In genomic region chr2:6220141-6220805, GRCm38 (mm10) we compare ENCODE assay signal across 9 mouse cellular contexts. TPM values are rescaled to one million over a fixed set of nuclear protein-coding genes. Genes with fewer than 3 reads are reported as not detected.
DNase-seq lines count a peak whose midpoint lies in the region; ATAC-seq and TF ChIP-seq lines count a peak whose summit lies in the region.
"Had no signal": no experiment of that assay in that cellular context is flagged by ENCODE, and none has a peak within 500 bp of the region (broad histone marks: within the 10 kb centered on the region; RNA-seq: fewer than 3 reads in every experiment).

No protein-coding gene starts in this region.

- H3K27ac ChIP-seq in ES-Bruce4 (ENCODE audit: insufficient read depth, low read length), result no peak overlapping the region
- H3K27ac ChIP-seq in forebrain, embryonic 12.5 days, result no peak overlapping the region
- H3K27ac ChIP-seq in hindbrain, embryonic 11.5 days (ENCODE audit: low read depth, low read length), result no peak overlapping the region
- H3K27ac ChIP-seq in lung, embryonic 16.5 days (ENCODE audit: low read length), result no peak overlapping the region
- H3K27ac ChIP-seq: heart, embryonic 15.5 days had no signal

- H3K4me1 ChIP-seq in ES-Bruce4 (ENCODE audit: control insufficient read depth, insufficient read depth, low read length), result no peaks in the 10 kb centered on the region
- H3K4me1 ChIP-seq in forebrain, embryonic 12.5 days, result no peaks in the 10 kb centered on the region
- no peaks in the 10 kb centered on the region for H3K4me1 ChIP-seq in hindbrain, embryonic 11.5 days (replicated peaks; ENCODE audit: control insufficient read depth, insufficient read depth, low read length)
- no peaks in the 10 kb centered on the region for H3K4me1 ChIP-seq in lung, embryonic 16.5 days (replicated peaks; ENCODE audit: control insufficient read depth, insufficient read depth, low read length)
- H3K4me1 ChIP-seq: heart, embryonic 15.5 days had no signal

- TF ChIP-seq POLR2A in ES-Bruce4 (IDR thresholded peaks at IDR 0.05; ENCODE audit: insufficient read depth, low read length), result no peak

- no peak overlapping the region for H3K4me3 ChIP-seq in ES-Bruce4 (ENCODE audit: low read depth, low read length)
- H3K4me3 ChIP-seq in forebrain, embryonic 12.5 days (replicated peaks), result no peak overlapping the region
- no peak overlapping the region for H3K4me3 ChIP-seq in hindbrain, embryonic 11.5 days (ENCODE audit: low read depth, low read length)
- no peak overlapping the region for H3K4me3 ChIP-seq in lung, embryonic 16.5 days (ENCODE audit: low read length)
- H3K4me3 ChIP-seq: heart, embryonic 15.5 days had no signal

- no peaks in the 10 kb centered on the region for H3K36me3 ChIP-seq in ES-Bruce4 (ENCODE audit: control insufficient read depth, insufficient read depth, low read length, poor library complexity, severe bottlenecking)
- H3K36me3 ChIP-seq in forebrain, embryonic 12.5 days (replicated peaks), result no peaks in the 10 kb centered on the region
- H3K36me3 ChIP-seq in hindbrain, embryonic 11.5 days (ENCODE audit: control insufficient read depth, insufficient read depth, low read length), result no peaks in the 10 kb centered on the region
- no peaks in the 10 kb centered on the region for H3K36me3 ChIP-seq in lung, embryonic 16.5 days (ENCODE audit: control insufficient read depth, insufficient read depth, low read length)
- H3K36me3 ChIP-seq: heart, embryonic 15.5 days had no signal

- no peak for TF ChIP-seq EP300 in ES-Bruce4 (IDR thresholded peaks at IDR 0.05; ENCODE audit: insufficient read depth, low read depth, low read length)

- peak; percentile 84 for ATAC-seq in forebrain, embryonic 12.5 days (ENCODE audit: low FRiP score)
- peak; percentile 43; the same call in 1 of the 2 replicates for ATAC-seq in hindbrain, embryonic 11.5 days (ENCODE audit: low FRiP score)
- peak; percentile 73 for ATAC-seq in lung, embryonic 16.5 days (ENCODE audit: low read depth)

- TF ChIP-seq CTCF in ES-Bruce4 (IDR thresholded peaks at IDR 0.05; ENCODE audit: low read depth, low read length), result peak; percentile 17

- no peaks in the 10 kb centered on the region for H3K9me3 ChIP-seq in ES-Bruce4 (replicated peaks; ENCODE audit: control insufficient read depth, insufficient read depth, low read length, poor library complexity, severe bottlenecking)
- H3K9me3 ChIP-seq in forebrain, embryonic 12.5 days, result peaks cover 6% of the 10 kb centered on the region; the same call in 1 of the 2 replicates
- H3K9me3 ChIP-seq in hindbrain, embryonic 11.5 days (ENCODE audit: control insufficient read depth, low read length), result no peaks in the 10 kb centered on the region
- H3K9me3 ChIP-seq in lung, embryonic 16.5 days (ENCODE audit: control insufficient read depth, low read length), result no peaks in the 10 kb centered on the region
- H3K9me3 ChIP-seq: heart, embryonic 15.5 days had no signal

- no peaks in the 10 kb centered on the region for H3K27me3 ChIP-seq in ES-Bruce4 (ENCODE audit: control insufficient read depth, insufficient read depth, low read length, poor library complexity, severe bottlenecking)
- 0 out of 2 replicates have a peak, but pooled peaks cover 4% of the 10 kb centered on the region for H3K27me3 ChIP-seq in forebrain, embryonic 12.5 days
- no peaks in the 10 kb centered on the region for H3K27me3 ChIP-seq in hindbrain, embryonic 11.5 days (ENCODE audit: control insufficient read depth, insufficient read depth, low read length)
- H3K27me3 ChIP-seq in lung, embryonic 16.5 days (ENCODE audit: control insufficient read depth, insufficient read depth, low read depth, low read length), result no peaks in the 10 kb centered on the region
- H3K27me3 ChIP-seq: heart, embryonic 15.5 days had no signal

- 17% methylated on average over 4 of the region's 4 CpGs for WGBS in forebrain, embryonic 12.5 days
- 22% methylated on average over 4 of the region's 4 CpGs for WGBS in hindbrain, embryonic 11.5 days
- 9% methylated on average over 4 of the region's 4 CpGs for WGBS in lung, embryonic 16.5 days

- H3K9ac ChIP-seq in ES-Bruce4 (ENCODE audit: low read depth, poor library complexity, severe bottlenecking), result no peak overlapping the region
- no peak overlapping the region for H3K9ac ChIP-seq in forebrain, embryonic 12.5 days
- H3K9ac ChIP-seq in hindbrain, embryonic 11.5 days (ENCODE audit: low read depth, low read length), result no peak overlapping the region
- no peak overlapping the region for H3K9ac ChIP-seq in lung, embryonic 16.5 days (ENCODE audit: low read length)
- H3K9ac ChIP-seq: heart, embryonic 15.5 days had no signal

- peak; percentile 62 for DNase-seq in c-Kit-positive CD71-negative TER-119-negative erythroid progenitor cells, embryonic 14.5 days (ENCODE audit: low read depth)
- DNase-seq in hindbrain, embryonic 11.5 days (ENCODE audit: low spot score), result peak; percentile 81
- DNase-seq in layer of hippocampus, adult 9-10 months (ENCODE audit: low spot score), result peak; percentile 84
- DNase-seq in retina, adult 2 months (ENCODE audit: low read depth, low spot score), result peak; percentile 56
- DNase-seq in thymus, postnatal 25 days, result peak; percentile 83

- H3K4me2 ChIP-seq in forebrain, embryonic 12.5 days, result no peak overlapping the region
- no peak overlapping the region for H3K4me2 ChIP-seq in hindbrain, embryonic 11.5 days (replicated peaks; ENCODE audit: low read depth, low read length)
- H3K4me2 ChIP-seq in lung, embryonic 16.5 days (ENCODE audit: low read depth, low read length), result no peak overlapping the region
- H3K4me2 ChIP-seq: heart, embryonic 15.5 days had no signal

RNA-seq across cellular contexts. Expression of gene Echdc3, which starts 7.4 kb away (rescaled TPM):
- polyA plus RNA-seq in ES-Bruce4 (2011; ENCODE audit: insufficient read depth, insufficient read length, low read depth, missing spikeins), result 1.5 TPM in 2 replicates
- polyA plus RNA-seq in forebrain, embryonic 12.5 days (2016; fragmentation: Nextera tagmentation; extraction: Ambion mirVana), result 1.1 and 2.9 TPM in 2 replicates
- polyA plus RNA-seq in hindbrain, embryonic 11.5 days (2014; fragmentation: Nextera tagmentation; extraction: Ambion mirVana), result 2.4 and 2.6 TPM in 2 replicates
- polyA plus RNA-seq in lung, embryonic 16.5 days (2015; fragmentation: Nextera tagmentation; extraction: Ambion mirVana), result 11.1 and 15.3 TPM in 2 replicates
